Mouse (Mus musculus) myocyte (in vitro differentiated cells): Measurements from ENCODE around the gene Isoc2a. TPM values are rescaled to one million over a fixed set of nuclear protein-coding genes. Genes with fewer than 3 reads are reported as not detected.
"Not testable (repeated sequence)": the region's sequence is repeated elsewhere in the genome, so short reads cannot be mapped to it uniquely, and the experiment has no call there.

ENCODE experiments used
- H3K27me3 ChIP-seq: one replicate; pipeline ENCODE4 v1.6.1; 2011; ENCODE audit not compliant: control insufficient read depth, insufficient read depth, insufficient read length
- H3K36me3 ChIP-seq: one replicate; pipeline ENCODE4 v1.6.1; 2011; ENCODE audit not compliant: control insufficient read depth, insufficient read depth
- H3K4me2 ChIP-seq: one replicate; pipeline ENCODE4 v1.6.1; 2011; ENCODE audit warnings: low read depth, control low read depth
- H3K4me3 ChIP-seq: one replicate; pipeline ENCODE4 v1.5.1; 2011; ENCODE audit warnings: mild to moderate bottlenecking, control low read depth, moderate library complexity
- H3K79me2 ChIP-seq: one replicate; pipeline ENCODE4 v1.6.1; 2011; ENCODE audit not compliant: control insufficient read depth, insufficient read depth
- H3ac ChIP-seq: one replicate; pipeline ENCODE4 v1.6.1; 2011; ENCODE audit not compliant: control insufficient read depth, insufficient read length
- CEBPB ChIP-seq: IDR thresholded peaks from 2 replicates; pipeline ENCODE4 v1.6.1; 2011; ENCODE audit warnings: mild to moderate bottlenecking, moderate library complexity; ENCODE audit not compliant: poor library complexity, insufficient read depth, severe bottlenecking
- E2F4 ChIP-seq: IDR thresholded peaks from one replicate; pipeline ENCODE4 v1.6.1; 2011; ENCODE audit warnings: mild to moderate bottlenecking, control low read depth, moderate library complexity; ENCODE audit not compliant: insufficient read depth
- MAX ChIP-seq: IDR thresholded peaks from one replicate; pipeline ENCODE4 v1.6.1; 2011; ENCODE audit warnings: low read depth, mild to moderate bottlenecking, control low read depth
- MYOD1 ChIP-seq, 3 experiments: IDR thresholded peaks; one replicate each; pipeline ENCODE4 v1.6.1; 2011; ENCODE audit warnings: control low read depth in 2 of 3, low read depth in 2 of 3, mild to moderate bottlenecking in 2 of 3, moderate library complexity in 1 of 3; ENCODE audit not compliant: insufficient read length in 2 of 3, control insufficient read depth in 1 of 3
- MYOG ChIP-seq, 3 experiments: IDR thresholded peaks; one replicate each; pipeline ENCODE4 v1.6.1; 2011; ENCODE audit warnings: control low read depth in 2 of 3, low read depth in 2 of 3, mild to moderate bottlenecking in 2 of 3; ENCODE audit not compliant: insufficient read length in 2 of 3, control insufficient read depth in 1 of 3, insufficient read depth in 1 of 3
- POLR2A ChIP-seq: IDR thresholded peaks from one replicate; pipeline ENCODE4 v1.6.1; 2011; ENCODE audit warnings: low read depth, mild to moderate bottlenecking, control low read depth, moderate library complexity; ENCODE audit not compliant: insufficient read length
- POLR2AphosphoS2 ChIP-seq: IDR thresholded peaks from one replicate; pipeline ENCODE4 v1.6.1; 2011; ENCODE audit warnings: low read depth, control low read depth; ENCODE audit not compliant: insufficient read length
- REST ChIP-seq: IDR thresholded peaks from one replicate; pipeline ENCODE4 v1.6.1; 2011; ENCODE audit warnings: mild to moderate bottlenecking, control low read depth, moderate library complexity; ENCODE audit not compliant: insufficient read depth, insufficient read length
- SRF ChIP-seq: IDR thresholded peaks from one replicate; pipeline ENCODE4 v1.6.1; 2011; ENCODE audit warnings: low read depth; ENCODE audit not compliant: control insufficient read depth, insufficient read length
- TCF12 ChIP-seq: IDR thresholded peaks from one replicate; pipeline ENCODE4 v1.6.1; 2011; ENCODE audit warnings: mild to moderate bottlenecking, control low read depth; ENCODE audit not compliant: poor library complexity, insufficient read depth, severe bottlenecking
- TCF3 ChIP-seq: IDR thresholded peaks from one replicate; pipeline ENCODE4 v1.6.1; 2011; ENCODE audit warnings: low read depth, control low read depth; ENCODE audit not compliant: insufficient read length
- USF1 ChIP-seq: IDR thresholded peaks from one replicate; pipeline ENCODE4 v1.6.1; 2011; ENCODE audit warnings: low read depth, mild to moderate bottlenecking, control low read depth, moderate library complexity
- polyA plus RNA-seq: library from polyadenylated mRNA; unstranded; fragments of >200 nt; fragmentation: generic; extraction: Trizol; gene quantifications from one replicate; pipeline ENCODE4 v1.2.1, GENCODE M21; 2012; ENCODE audit warnings: missing spikeins

Isoc2a gene
- polyA plus RNA-seq, 1 experiment = 3.3 TPM

DNA sequence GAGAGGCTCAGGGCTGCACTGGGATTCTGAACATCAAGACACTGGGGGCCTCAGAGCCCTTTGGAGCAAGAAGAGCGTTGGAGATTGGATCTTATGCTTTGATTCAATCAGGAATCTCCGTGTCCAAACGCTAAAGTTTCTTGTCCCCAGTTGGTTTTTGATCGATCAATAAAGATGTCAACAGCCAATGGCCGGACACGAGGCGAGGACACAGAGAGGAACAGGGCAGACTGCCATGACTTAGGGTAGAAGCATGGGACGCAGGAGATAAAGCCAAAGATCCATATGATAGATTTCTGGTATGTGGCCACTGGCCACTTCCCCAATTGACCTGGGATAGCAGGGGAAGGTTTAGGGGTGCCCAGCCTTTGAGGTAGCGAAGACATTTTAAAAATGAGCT lies 20.4 kb upstream of the Isoc2a start:
- peaks cover 9% of the 10 kb centered on the region for H3K27me3 ChIP-seq
- no peaks in the 10 kb centered on the region for H3K79me2 ChIP-seq
- no peaks in the 10 kb centered on the region for H3K36me3 ChIP-seq
- H3K4me3 ChIP-seq = no peak overlapping the region
- TF ChIP-seq POLR2AphosphoS2 = no peak
- TF ChIP-seq MAX = no peak
- no peak for TF ChIP-seq POLR2A
- TF ChIP-seq SRF = no peak
- no peak for TF ChIP-seq MYOG (IDR thresholded peaks at IDR 0.05; ENCODE audit: control insufficient read depth in 1 of 3, insufficient read depth in 1 of 3, insufficient read length in 2 of 3, low read depth in 2 of 3)
- TF ChIP-seq REST = no peak
- no peak for TF ChIP-seq TCF12
- TF ChIP-seq E2F4 = no peak
- no peak for TF ChIP-seq TCF3
- no peak for TF ChIP-seq MYOD1 (IDR thresholded peaks at IDR 0.05; ENCODE audit: control insufficient read depth in 1 of 3, insufficient read length in 2 of 3, low read depth in 2 of 3)
- no peak for TF ChIP-seq CEBPB
- no peak for TF ChIP-seq USF1
- no peak overlapping the region for H3ac ChIP-seq
- no peak overlapping the region for H3K4me2 ChIP-seq

GRCm38 (mm10) chr7:4857321-4857720 lies 19.6 kb upstream of the Isoc2a start:
- Histone ChIP-seq H3K4me3 (no peak overlapping the region), H3K79me2 (no peaks in the 10 kb centered on the region), H3ac (no peak overlapping the region), H3K36me3 (no peaks in the 10 kb centered on the region), H3K4me2 (no peak overlapping the region), H3K27me3 (peaks cover 9% of the 10 kb centered on the region)
- no peak for TF ChIP-seq TCF12
- TF ChIP-seq CEBPB = no peak
- no peak for TF ChIP-seq MAX
- no peak for TF ChIP-seq POLR2AphosphoS2
- no peak for TF ChIP-seq REST
- TF ChIP-seq USF1 = no peak
- TF ChIP-seq TCF3 = no peak
- TF ChIP-seq E2F4 = no peak
- TF ChIP-seq POLR2A = no peak
- TF ChIP-seq SRF = no peak
- no peak for TF ChIP-seq MYOD1 (IDR thresholded peaks at IDR 0.05; ENCODE audit: control insufficient read depth in 1 of 3, insufficient read length in 2 of 3, low read depth in 2 of 3)
- no peak for TF ChIP-seq MYOG (IDR thresholded peaks at IDR 0.05; ENCODE audit: control insufficient read depth in 1 of 3, insufficient read depth in 1 of 3, insufficient read length in 2 of 3, low read depth in 2 of 3)

DNA sequence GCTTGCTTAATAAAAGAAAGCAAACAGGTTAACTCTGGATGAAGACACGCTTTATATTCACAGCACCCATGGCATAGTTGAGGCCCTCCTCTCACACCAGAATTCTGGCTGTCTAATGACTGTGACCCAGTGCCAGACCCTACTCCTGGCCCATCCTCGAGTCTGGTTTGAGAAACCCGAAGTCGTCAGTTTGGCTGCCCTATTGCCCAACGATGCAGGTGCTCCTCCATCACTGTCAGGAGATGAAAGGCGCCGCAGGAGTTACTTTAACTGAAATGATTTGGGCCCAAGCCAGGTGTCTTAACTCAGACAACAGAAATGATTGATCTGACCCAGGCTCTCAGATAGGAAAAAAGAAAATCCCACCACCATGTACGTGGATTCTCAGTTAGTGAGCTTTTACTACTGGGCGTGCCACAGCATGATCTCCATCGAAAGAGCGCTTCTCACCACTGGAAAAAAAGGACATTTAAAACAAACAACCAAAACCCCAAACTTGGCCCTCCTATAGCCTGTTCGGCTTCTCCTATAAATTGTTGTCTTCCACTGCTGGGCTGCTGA lies 17.5 kb upstream of the Isoc2a start:
- H3K79me2 ChIP-seq = no peaks in the 10 kb centered on the region
- no peak overlapping the region for H3K4me2 ChIP-seq
- peaks cover 9% of the 10 kb centered on the region for H3K27me3 ChIP-seq
- no peak overlapping the region for H3K4me3 ChIP-seq
- no peak overlapping the region for H3ac ChIP-seq
- H3K36me3 ChIP-seq = no peaks in the 10 kb centered on the region
- TF ChIP-seq SRF (no peak), REST (no peak), POLR2A (no peak), MAX (no peak), TCF12 (no peak), MYOD1 (IDR thresholded peaks at IDR 0.05; ENCODE audit: control insufficient read depth in 1 of 3, insufficient read length in 2 of 3, low read depth in 2 of 3) (no peak), POLR2AphosphoS2 (no peak), E2F4 (no peak), CEBPB (no peak), MYOG (IDR thresholded peaks at IDR 0.05; ENCODE audit: control insufficient read depth in 1 of 3, insufficient read depth in 1 of 3, insufficient read length in 2 of 3, low read depth in 2 of 3) (no peak), USF1 (no peak), TCF3 (no peak)

DNA sequence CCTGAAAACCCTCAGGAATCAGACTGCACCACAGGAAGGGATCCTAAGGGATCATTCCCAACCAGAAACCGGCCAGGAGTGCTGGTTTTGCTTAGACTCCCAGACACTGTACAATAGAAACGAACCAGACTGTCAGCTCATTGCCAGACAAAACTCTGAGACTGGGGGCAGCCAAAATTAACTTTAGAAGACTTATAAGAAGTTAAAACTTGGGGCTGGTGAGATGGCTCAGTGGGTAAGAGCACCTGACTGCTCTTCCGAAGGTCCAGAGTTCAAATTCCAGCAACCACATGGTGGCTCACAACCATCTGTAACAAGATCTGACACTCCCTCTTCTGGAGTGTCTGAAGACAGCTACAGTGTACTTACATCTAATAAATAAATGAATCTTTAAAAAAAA lies 16.0 kb upstream of the Isoc2a start:
- H3K4me3 ChIP-seq, H3ac ChIP-seq, H3K36me3 ChIP-seq, H3K4me2 ChIP-seq, H3K79me2 ChIP-seq, H3K27me3 ChIP-seq: not testable (repeated sequence)

DNA sequence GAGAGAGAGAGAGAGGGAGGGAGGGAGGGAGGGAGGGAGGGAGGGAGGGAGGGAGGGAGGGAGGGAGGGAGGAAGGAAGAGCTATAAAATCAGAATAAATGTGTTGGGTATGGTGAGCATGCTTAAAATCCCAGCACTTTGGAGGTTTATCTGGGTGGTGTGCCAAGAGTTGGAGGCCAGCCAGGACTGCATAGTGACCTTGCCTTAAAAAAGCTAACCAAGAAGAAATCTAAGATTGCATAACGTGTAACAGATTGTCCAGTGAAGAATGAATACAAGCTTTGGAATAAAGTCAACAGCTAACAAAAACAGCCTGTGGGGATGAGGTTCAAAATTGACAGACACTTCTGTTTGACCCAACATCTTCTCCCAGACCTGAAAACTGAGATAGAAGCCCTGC lies 13.9 kb upstream of the Isoc2a start:
- H3K4me3 ChIP-seq = no peak overlapping the region
- no peak for TF ChIP-seq POLR2A
- TF ChIP-seq SRF = no peak
- TF ChIP-seq MYOD1 (IDR thresholded peaks at IDR 0.05; ENCODE audit: control insufficient read depth in 1 of 3, insufficient read length in 2 of 3, low read depth in 2 of 3) = no peak
- TF ChIP-seq TCF12 = no peak
- no peak overlapping the region for H3ac ChIP-seq
- H3K79me2 ChIP-seq = no peaks in the 10 kb centered on the region
- H3K27me3 ChIP-seq = peaks cover 9% of the 10 kb centered on the region
- no peak overlapping the region for H3K4me2 ChIP-seq
- H3K36me3 ChIP-seq = no peaks in the 10 kb centered on the region
